Mouse (Mus musculus) liver, adult 2 months (tissue): ENCODE measurements around the gene Zfp423.

Experiments
- CTCF ChIP-seq: fragments of 200-500 bp; IDR thresholded peaks from 2 replicates; pipeline ENCODE4 v1.5.1; 2011; ENCODE audit warnings: low read depth, low read length, control low read depth
- POLR2A ChIP-seq: fragments of 200-500 bp; IDR thresholded peaks from 2 replicates; pipeline ENCODE4 v1.6.1; 2011; ENCODE audit warnings: low read length, control low read depth; ENCODE audit not compliant: insufficient read depth; ENCODE audit errors: extremely low read depth

DNA sequence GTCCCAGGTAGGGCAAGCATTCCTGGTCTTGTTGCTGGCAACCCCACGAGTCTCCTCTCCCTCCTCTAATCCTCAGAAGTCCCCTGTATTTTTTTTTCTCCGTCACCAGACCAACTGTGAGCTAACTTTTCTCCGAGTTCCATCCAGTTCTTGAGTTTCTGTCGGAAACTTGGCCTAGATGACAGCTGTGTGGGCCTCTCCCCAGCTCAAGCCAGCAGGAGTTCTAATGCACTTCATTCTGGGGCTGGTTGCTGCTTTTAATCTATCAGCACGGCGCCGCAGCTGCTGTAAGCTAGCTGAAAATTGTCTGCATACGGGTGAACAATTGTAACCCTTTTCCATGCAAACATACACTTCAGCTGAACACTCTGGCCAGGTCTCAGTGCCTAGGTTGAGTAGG, 236.4 kb downstream of the Zfp423 start:
- TF ChIP-seq CTCF = no peak
- no peak for TF ChIP-seq POLR2A
